Mouse (Mus musculus): ENCODE measurements around the gene Ccm2. TPM values are rescaled to one million over a fixed set of nuclear protein-coding genes. Genes with fewer than 3 reads are reported as not detected.

Ccm2 gene
- polyA plus RNA-seq, 1 experiment = 24.8 TPM

- H3K36me3 ChIP-seq (replicated peaks; ENCODE audit: low read length) = peaks cover 63% of the 10 kb centered on the region
- H3K27me3 ChIP-seq (replicated peaks) = peaks cover 38% of the 10 kb centered on the region
- peaks cover 55% of the 10 kb centered on the region for H3K4me1 ChIP-seq
- no peaks in the 10 kb centered on the region for H3K9me3 ChIP-seq
- no peak overlapping the region for H3K4me3 ChIP-seq (replicated peaks)
- TF ChIP-seq GATA1 (IDR thresholded peaks at IDR 0.05; ENCODE audit: borderline replicate concordance, low read length) = no peak
- no peak for TF ChIP-seq FLI1 (IDR thresholded peaks at IDR 0.05; ENCODE audit: low read length)
Measured at GRCm38 (mm10) chr11:6600284-6600944, 53.7 kb downstream of the Ccm2 start.

- TF ChIP-seq GATA1 (IDR thresholded peaks at IDR 0.05; ENCODE audit: borderline replicate concordance, low read length) (no peak), FLI1 (IDR thresholded peaks at IDR 0.05; ENCODE audit: low read length) (no peak)
- peaks cover 52% of the 10 kb centered on the region for H3K27me3 ChIP-seq (replicated peaks)
Measured at GRCm38 (mm10) chr11:6601649-6602480, 55.2 kb downstream of the Ccm2 start.

GRCm38 (mm10) chr11:6602662-6603061 lies 56.0 kb downstream of the Ccm2 start:
- Histone ChIP-seq H3K27me3 (replicated peaks) (peaks cover 57% of the 10 kb centered on the region), H3K4me1 (peaks cover 67% of the 10 kb centered on the region)
- TF ChIP-seq GATA1 (IDR thresholded peaks at IDR 0.05; ENCODE audit: borderline replicate concordance, low read length) (no peak), FLI1 (IDR thresholded peaks at IDR 0.05; ENCODE audit: low read length) (no peak)

More at GRCm38 (mm10) chr11:6601649-6602480, 55.2 kb downstream of the Ccm2 start:
- no peaks in the 10 kb centered on the region for H3K9me3 ChIP-seq
- peaks cover 48% of the 10 kb centered on the region for H3K36me3 ChIP-seq (replicated peaks; ENCODE audit: low read length)
- peak overlapping the region; percentile 44 for H3K4me3 ChIP-seq (replicated peaks)
- peaks cover 66% of the 10 kb centered on the region for H3K4me1 ChIP-seq

GRCm38 (mm10) chr11:6603224-6603623 lies 56.5 kb downstream of the Ccm2 start:
- H3K4me1 ChIP-seq = peaks cover 64% of the 10 kb centered on the region
- no peaks in the 10 kb centered on the region for H3K9me3 ChIP-seq
- H3K27me3 ChIP-seq (replicated peaks) = peaks cover 57% of the 10 kb centered on the region
- H3K4me3 ChIP-seq (replicated peaks) = no peak overlapping the region
- H3K36me3 ChIP-seq (replicated peaks; ENCODE audit: low read length) = peaks cover 34% of the 10 kb centered on the region
- no peak for TF ChIP-seq GATA1 (IDR thresholded peaks at IDR 0.05; ENCODE audit: borderline replicate concordance, low read length)
- TF ChIP-seq FLI1 (IDR thresholded peaks at IDR 0.05; ENCODE audit: low read length) = no peak

More at GRCm38 (mm10) chr11:6602662-6603061, 56.0 kb downstream of the Ccm2 start:
- Histone ChIP-seq H3K4me3 (replicated peaks) (no peak overlapping the region), H3K36me3 (replicated peaks; ENCODE audit: low read length) (peaks cover 40% of the 10 kb centered on the region), H3K9me3 (no peaks in the 10 kb centered on the region)

GRCm38 (mm10) chr11:6603887-6604603 lies 57.4 kb downstream of the Ccm2 start:
- H3K4me1 ChIP-seq = peaks cover 64% of the 10 kb centered on the region
- no peak overlapping the region for H3K4me3 ChIP-seq (replicated peaks)
- no peak for TF ChIP-seq FLI1 (IDR thresholded peaks at IDR 0.05; ENCODE audit: low read length)
- TF ChIP-seq GATA1 (IDR thresholded peaks at IDR 0.05; ENCODE audit: borderline replicate concordance, low read length) = no peak
- peaks cover 57% of the 10 kb centered on the region for H3K27me3 ChIP-seq (replicated peaks)
- H3K9me3 ChIP-seq = no peaks in the 10 kb centered on the region
- peaks cover 26% of the 10 kb centered on the region for H3K36me3 ChIP-seq (replicated peaks; ENCODE audit: low read length)

GRCm38 (mm10) chr11:6604604-6604936 lies 57.9 kb downstream of the Ccm2 start:
- Histone ChIP-seq H3K36me3 (replicated peaks; ENCODE audit: low read length) (peaks cover 22% of the 10 kb centered on the region), H3K27me3 (replicated peaks) (peaks cover 57% of the 10 kb centered on the region)
- no peak for TF ChIP-seq GATA1 (IDR thresholded peaks at IDR 0.05; ENCODE audit: borderline replicate concordance, low read length)

GRCm38 (mm10) chr11:6605021-6605481 lies 58.4 kb downstream of the Ccm2 start:
- Histone ChIP-seq H3K4me3 (replicated peaks) (peak overlapping the region; percentile 87), H3K9me3 (no peaks in the 10 kb centered on the region), H3K36me3 (replicated peaks; ENCODE audit: low read length) (peaks cover 18% of the 10 kb centered on the region), H3K4me1 (peaks cover 61% of the 10 kb centered on the region), H3K27me3 (replicated peaks) (peaks cover 57% of the 10 kb centered on the region)
- TF ChIP-seq GATA1 (IDR thresholded peaks at IDR 0.05; ENCODE audit: borderline replicate concordance, low read length) = no peak
- TF ChIP-seq FLI1 (IDR thresholded peaks at IDR 0.05; ENCODE audit: low read length) = no peak

More at GRCm38 (mm10) chr11:6604604-6604936, 57.9 kb downstream of the Ccm2 start:
- peaks cover 64% of the 10 kb centered on the region for H3K4me1 ChIP-seq
- H3K4me3 ChIP-seq (replicated peaks) = no peak overlapping the region
- H3K9me3 ChIP-seq = no peaks in the 10 kb centered on the region

- H3K27me3 ChIP-seq (replicated peaks) = peaks cover 57% of the 10 kb centered on the region
Measured at GRCm38 (mm10) chr11:6605491-6606399, 59.1 kb downstream of the Ccm2 start, which contains the start of gene Nacad. Gene Nacad, minus strand, starts transcription at chr11:6606053.

More at GRCm38 (mm10) chr11:6605491-6606399, 59.1 kb downstream of the Ccm2 start, which contains the start of gene Nacad:
- Histone ChIP-seq H3K9me3 (no peaks in the 10 kb centered on the region), H3K4me1 (peaks cover 56% of the 10 kb centered on the region), H3K36me3 (replicated peaks; ENCODE audit: low read length) (peaks cover 18% of the 10 kb centered on the region), H3K4me3 (replicated peaks) (peak within 1 kb of the TSS; percentile 87)
- TF ChIP-seq GATA1 (IDR thresholded peaks at IDR 0.05; ENCODE audit: borderline replicate concordance, low read length) (no peak), FLI1 (IDR thresholded peaks at IDR 0.05; ENCODE audit: low read length) (no peak)
